Mouse (Mus musculus): ENCODE data around the gene Enox2. TPM values are rescaled to one million over a fixed set of nuclear protein-coding genes. Genes with fewer than 3 reads are reported as not detected.

Gene Enox2
- 23.1 TPM for polyA plus RNA-seq (2014; fragmentation: Illumina TruSeq; extraction: RNeasy Lipid Tissue Mini Kit (QIAGEN cat#74804); ENCODE audit: low read depth, low replicate concordance)

GRCm38 (mm10) chrX:49287700-49288563 is at the start of gene Enox2:
Enox2 (minus strand) TSS chrX:49288259.

Other genes with a start within 250 kb of the Enox2 start
- gene Arhgap36, start 175.7 kb upstream of the Enox2 start, polyA plus RNA-seq (2014; fragmentation: Illumina TruSeq; extraction: RNeasy Lipid Tissue Mini Kit (QIAGEN cat#74804); ENCODE audit: low read depth, low replicate concordance) = 0.13 TPM

All from sigmoid colon, adult 10 weeks (tissue).